ENCODE assay signal across 24 mouse cellular contexts in genomic region chr13:90777123-90777951, GRCm38 (mm10).
DNase-seq lines count a peak whose midpoint lies in the region; ATAC-seq and TF ChIP-seq lines count a peak whose summit lies in the region.
"Had no signal": no experiment of that assay in that cellular context is flagged by ENCODE, and none has a peak within 500 bp of the region (broad histone marks: within the 10 kb centered on the region; RNA-seq: fewer than 3 reads in every experiment).

No protein-coding gene starts in this region.

- no peaks in the 10 kb centered on the region for H3K4me1 ChIP-seq in forebrain, postnatal 0 days (ENCODE audit: insufficient read depth)
- no peaks in the 10 kb centered on the region for H3K4me1 ChIP-seq in forebrain, embryonic 14.5 days (ENCODE audit: control insufficient read depth, insufficient read depth, low read length)
- H3K4me1 ChIP-seq in midbrain, embryonic 13.5 days (replicated peaks) = no peaks in the 10 kb centered on the region
- H3K4me1 ChIP-seq in midbrain, embryonic 11.5 days (ENCODE audit: control insufficient read depth, insufficient read depth, low read length) = no peaks in the 10 kb centered on the region
- no peaks in the 10 kb centered on the region for H3K4me1 ChIP-seq in hindbrain, postnatal 0 days (ENCODE audit: insufficient read depth, low read length)
- no peaks in the 10 kb centered on the region for H3K4me1 ChIP-seq in neural tube, embryonic 14.5 days (ENCODE audit: control insufficient read depth, insufficient read depth, low read length)
- H3K4me1 ChIP-seq: heart, embryonic 10.5 days; heart, embryonic 15.5 days; liver, embryonic 12.5 days; neural tube, embryonic 12.5 days had no signal

- DNase-seq in forebrain, postnatal 0 days = no peak
- no peak for DNase-seq in forebrain, embryonic 14.5 days (ENCODE audit: low spot score)
- DNase-seq in midbrain, embryonic 11.5 days (ENCODE audit: low spot score, missing footprints) = no peak
- peak; percentile 22 for DNase-seq in hindbrain, postnatal 0 days (ENCODE audit: low spot score)
- no peak for DNase-seq in lung, postnatal 4 days
- DNase-seq: adrenal gland, postnatal 10 days; cerebellum, adult 11 months; cerebellum, adult 9-10 months; cerebellum, postnatal 36 days; gastrocnemius, postnatal 14 days; kidney, adult 2 months; kidney, postnatal 36 days; liver, postnatal 0 days; spleen, adult 18-20 months; thymus, postnatal 14 days had no signal

- no peaks in the 10 kb centered on the region for H3K27me3 ChIP-seq in forebrain, postnatal 0 days (ENCODE audit: insufficient read depth, low read length)
- H3K27me3 ChIP-seq in forebrain, embryonic 14.5 days (replicated peaks; ENCODE audit: control insufficient read depth, insufficient read depth, low read length) = no peaks in the 10 kb centered on the region
- H3K27me3 ChIP-seq in midbrain, embryonic 13.5 days = no peaks in the 10 kb centered on the region
- H3K27me3 ChIP-seq in midbrain, embryonic 11.5 days (ENCODE audit: control insufficient read depth, insufficient read depth, low read length) = no peaks in the 10 kb centered on the region
- H3K27me3 ChIP-seq in hindbrain, postnatal 0 days (ENCODE audit: insufficient read depth, low read length) = no peaks in the 10 kb centered on the region
- no peaks in the 10 kb centered on the region for H3K27me3 ChIP-seq in neural tube, embryonic 14.5 days (ENCODE audit: control insufficient read depth, insufficient read depth, low read length)
- H3K27me3 ChIP-seq: heart, embryonic 15.5 days; liver, embryonic 12.5 days; neural tube, embryonic 12.5 days; Patski had no signal

- H3K9ac ChIP-seq in forebrain, postnatal 0 days = no peak overlapping the region
- H3K9ac ChIP-seq in forebrain, embryonic 14.5 days (ENCODE audit: low read length) = no peak overlapping the region
- H3K9ac ChIP-seq in midbrain, embryonic 13.5 days (replicated peaks) = no peak overlapping the region
- H3K9ac ChIP-seq in midbrain, embryonic 11.5 days (ENCODE audit: low read length) = no peak overlapping the region
- H3K9ac ChIP-seq in hindbrain, postnatal 0 days (replicated peaks; ENCODE audit: low read length) = no peak overlapping the region
- H3K9ac ChIP-seq in neural tube, embryonic 14.5 days (replicated peaks; ENCODE audit: low read depth, low read length) = no peak overlapping the region
- H3K9ac ChIP-seq: heart, embryonic 15.5 days; liver, embryonic 12.5 days; liver, postnatal 0 days; neural tube, embryonic 12.5 days had no signal

- WGBS in forebrain, postnatal 0 days = 74% methylated on average over 5 of the region's 5 CpGs
- 91% methylated on average over 5 of the region's 5 CpGs for WGBS in forebrain, embryonic 14.5 days
- WGBS in midbrain, embryonic 13.5 days = 88% methylated on average over 5 of the region's 5 CpGs
- 89% methylated on average over 5 of the region's 5 CpGs for WGBS in midbrain, embryonic 11.5 days
- whole genome bisulfite sequencing in hindbrain, postnatal 0 days = 67% methylated on average over 5 of the region's 5 CpGs
- WGBS in neural tube, embryonic 14.5 days = 87% methylated on average over 5 of the region's 5 CpGs

- no peak for TF ChIP-seq CTCF in forebrain, postnatal 0 days (IDR thresholded peaks at IDR 0.05; ENCODE audit: low read depth)
- TF ChIP-seq CTCF in hindbrain, postnatal 0 days (IDR thresholded peaks at IDR 0.05; ENCODE audit: low read depth) = no peak

- H3K9me3 ChIP-seq in forebrain, postnatal 0 days (ENCODE audit: low read length) = no peaks in the 10 kb centered on the region
- H3K9me3 ChIP-seq in forebrain, embryonic 14.5 days (replicated peaks; ENCODE audit: control insufficient read depth, low read length) = no peaks in the 10 kb centered on the region
- no peaks in the 10 kb centered on the region for H3K9me3 ChIP-seq in midbrain, embryonic 13.5 days
- H3K9me3 ChIP-seq in midbrain, embryonic 11.5 days (ENCODE audit: control insufficient read depth, low read length) = no peaks in the 10 kb centered on the region
- no peaks in the 10 kb centered on the region for H3K9me3 ChIP-seq in hindbrain, postnatal 0 days (ENCODE audit: low read length)
- H3K9me3 ChIP-seq in neural tube, embryonic 14.5 days (ENCODE audit: control insufficient read depth, low read length) = no peaks in the 10 kb centered on the region
- H3K9me3 ChIP-seq: heart, embryonic 10.5 days; heart, embryonic 15.5 days; liver, embryonic 12.5 days; neural tube, embryonic 12.5 days had no signal

- no peak overlapping the region for H3K27ac ChIP-seq in forebrain, postnatal 0 days (ENCODE audit: low read depth, low read length)
- H3K27ac ChIP-seq in forebrain, embryonic 14.5 days (ENCODE audit: low read depth, low read length) = no peak overlapping the region
- H3K27ac ChIP-seq in midbrain, embryonic 13.5 days = no peak overlapping the region
- no peak overlapping the region for H3K27ac ChIP-seq in midbrain, embryonic 11.5 days (ENCODE audit: low read depth, low read length)
- peak overlapping the region; percentile 58; the same call in 1 of the 2 replicates for H3K27ac ChIP-seq in hindbrain, postnatal 0 days
- H3K27ac ChIP-seq in neural tube, embryonic 14.5 days (ENCODE audit: low read depth, low read length) = no peak overlapping the region
- H3K27ac ChIP-seq: heart, embryonic 10.5 days; heart, embryonic 15.5 days; liver, embryonic 12.5 days; macrophage; neural tube, embryonic 12.5 days had no signal

- no peak overlapping the region for H3K4me2 ChIP-seq in forebrain, postnatal 0 days (ENCODE audit: low read depth)
- H3K4me2 ChIP-seq in forebrain, embryonic 14.5 days (ENCODE audit: low read length) = no peak overlapping the region
- H3K4me2 ChIP-seq in midbrain, embryonic 13.5 days (replicated peaks) = no peak overlapping the region
- H3K4me2 ChIP-seq in midbrain, embryonic 11.5 days = no peak overlapping the region
- H3K4me2 ChIP-seq in hindbrain, postnatal 0 days (ENCODE audit: low read depth, low read length) = no peak overlapping the region
- H3K4me2 ChIP-seq in neural tube, embryonic 14.5 days (ENCODE audit: low read depth, low read length) = no peak overlapping the region
- H3K4me2 ChIP-seq: heart, embryonic 15.5 days; liver, embryonic 12.5 days; neural tube, embryonic 12.5 days had no signal

- peak; percentile 47; the same call in 1 of the 2 replicates for ATAC-seq in forebrain, postnatal 0 days
- no peak for ATAC-seq in forebrain, embryonic 14.5 days
- 0 out of 2 replicates have a peak, but pooled peaks have one; percentile 20 for ATAC-seq in midbrain, embryonic 13.5 days
- no peak for ATAC-seq in midbrain, embryonic 11.5 days (ENCODE audit: low FRiP score)
- peak; percentile 63; the same call in 1 of the 2 replicates for ATAC-seq in hindbrain, postnatal 0 days
- peak; percentile 45; the same call in 1 of the 2 replicates for ATAC-seq in neural tube, embryonic 14.5 days (ENCODE audit: low read depth)
- no peak for ATAC-seq in megakaryocyte progenitor cell, adult 5-6 weeks (replicated peaks; ENCODE audit: poor library complexity)
- ATAC-seq: liver, embryonic 12.5 days; liver, postnatal 0 days; Patski had no signal

- H3K4me3 ChIP-seq in forebrain, postnatal 0 days (ENCODE audit: low read depth, low read length) = no peak overlapping the region
- H3K4me3 ChIP-seq in forebrain, embryonic 14.5 days (ENCODE audit: low read depth, low read length) = no peak overlapping the region
- no peak overlapping the region for H3K4me3 ChIP-seq in midbrain, embryonic 13.5 days (replicated peaks)
- no peak overlapping the region for H3K4me3 ChIP-seq in midbrain, embryonic 11.5 days (ENCODE audit: low read depth, low read length)
- no peak overlapping the region for H3K4me3 ChIP-seq in hindbrain, postnatal 0 days (ENCODE audit: low read length)
- no peak overlapping the region for H3K4me3 ChIP-seq in neural tube, embryonic 14.5 days (ENCODE audit: low read depth, low read length)
- H3K4me3 ChIP-seq: heart, embryonic 10.5 days; heart, embryonic 15.5 days; liver, embryonic 12.5 days; neural tube, embryonic 12.5 days had no signal

- no peaks in the 10 kb centered on the region for H3K36me3 ChIP-seq in forebrain, postnatal 0 days (ENCODE audit: insufficient read depth)
- no peaks in the 10 kb centered on the region for H3K36me3 ChIP-seq in forebrain, embryonic 14.5 days (ENCODE audit: control insufficient read depth, insufficient read depth, low read length)
- no peaks in the 10 kb centered on the region for H3K36me3 ChIP-seq in midbrain, embryonic 13.5 days
- no peaks in the 10 kb centered on the region for H3K36me3 ChIP-seq in midbrain, embryonic 11.5 days (ENCODE audit: control insufficient read depth, insufficient read depth, low read length)
- H3K36me3 ChIP-seq in hindbrain, postnatal 0 days (ENCODE audit: insufficient read depth, low read length) = no peaks in the 10 kb centered on the region
- no peaks in the 10 kb centered on the region for H3K36me3 ChIP-seq in neural tube, embryonic 14.5 days (ENCODE audit: control insufficient read depth, insufficient read depth, low read length)
- H3K36me3 ChIP-seq: heart, embryonic 10.5 days; heart, embryonic 15.5 days; liver, embryonic 12.5 days; neural tube, embryonic 12.5 days had no signal

Comparison
In these comparisons a context has a peak if more than half of its experiments do, and no peak if none do; other contexts are left out.
1. ATAC-seq: peak in forebrain, postnatal 0 days (single experiment), midbrain, embryonic 13.5 days (single experiment), hindbrain, postnatal 0 days (single experiment) and neural tube, embryonic 14.5 days (single experiment); none in forebrain, embryonic 14.5 days (single experiment), midbrain, embryonic 11.5 days (single experiment) and megakaryocyte progenitor cell, adult 5-6 weeks (single experiment).